Mouse (Mus musculus) cerebellum, adult 2 months (tissue): Measurements from ENCODE around the gene Zbtb40. TPM values are rescaled to one million over a fixed set of nuclear protein-coding genes. Genes with fewer than 3 reads are reported as not detected.
A peak's percentile ranks its signal among the peaks of the same experiment; 100 is the strongest.

Experiments used
- DNase-seq, 2 experiments: peaks; one replicate each; pipeline ENCODE4 v3.0.0; 2021
- H3K27ac ChIP-seq: fragments of 200-500 bp; 2 replicates; pipeline ENCODE4 v1.5.1; 2012; ENCODE audit warnings: low read length, control low read depth, inconsistent platforms; ENCODE audit not compliant: insufficient read depth
- H3K27me3 ChIP-seq: fragments of 200-500 bp; 2 replicates; pipeline ENCODE4 v1.6.1; 2012; ENCODE audit warnings: inconsistent platforms, mild to moderate bottlenecking, low read length, moderate library complexity; ENCODE audit not compliant: control insufficient read depth, insufficient read depth
- H3K4me1 ChIP-seq: fragments of 200-500 bp; 2 replicates; pipeline ENCODE4 v1.6.1; 2011; ENCODE audit warnings: low read length; ENCODE audit not compliant: control insufficient read depth, insufficient read depth
- H3K4me3 ChIP-seq: fragments of 200-500 bp; replicated peaks from 2 replicates; pipeline ENCODE3; 2011; ENCODE audit warnings: mild to moderate bottlenecking, low read depth, low read length, control low read depth; ENCODE audit not compliant: insufficient read depth
- CTCF ChIP-seq: fragments of 200-500 bp; IDR thresholded peaks from 2 replicates; pipeline ENCODE4 v1.5.1; 2011; ENCODE audit warnings: low read depth, mild to moderate bottlenecking, control low read depth, low read length, moderate library complexity, borderline replicate concordance; ENCODE audit not compliant: insufficient read depth
- POLR2A ChIP-seq: fragments of 200-500 bp; IDR thresholded peaks from 2 replicates; pipeline ENCODE4 v1.6.1; 2011; ENCODE audit warnings: low read length, control low read depth, borderline replicate concordance; ENCODE audit not compliant: insufficient read depth
- WGBS: fragments of 180-500 bp; shearing (Covaris S2); methylation state at CpG from one replicate; pipeline ENCODE4 v1.1.7; 2018; 5-methylcytosine and 5-hydroxymethylcytosine counted together
- polyA plus RNA-seq: library from polyadenylated mRNA; depleted of rRNA; stranded (reverse); fragments of >200 nt; gene quantifications from 2 replicates; pipeline ENCODE4 v1.2.3, GENCODE M21; 2012

Zbtb40 gene
- polyA plus RNA-seq, 1 experiment: 10.2 TPM

GRCm38 (mm10) chr4:136996933-136997332 lies 51.7 kb downstream of the Zbtb40 start:
- Histone ChIP-seq H3K4me1 (peaks cover 43% of the 10 kb centered on the region), H3K27ac (no peak overlapping the region), H3K4me3 (no peak overlapping the region), H3K27me3 (no peaks in the 10 kb centered on the region)
- TF ChIP-seq CTCF: no peak
- no peak for TF ChIP-seq POLR2A
- peak in 1 of 2 experiments; percentile 34 for DNase-seq
- WGBS: 52% methylated on average over 7 of the region's 7 CpGs

GRCm38 (mm10) chr4:136995361-136995760 lies 53.2 kb downstream of the Zbtb40 start:
- Histone ChIP-seq H3K4me3 (no peak overlapping the region), H3K4me1 (peaks cover 38% of the 10 kb centered on the region), H3K27ac (no peak overlapping the region), H3K27me3 (no peaks in the 10 kb centered on the region)
- WGBS: 52% methylated on average over 14 of the region's 14 CpGs
- DNase-seq: peak; percentile 74 to 79
- TF ChIP-seq CTCF (no peak), POLR2A (no peak)

- Histone ChIP-seq H3K4me3 (no peak overlapping the region), H3K27me3 (no peaks in the 10 kb centered on the region), H3K4me1 (peaks cover 19% of the 10 kb centered on the region), H3K27ac (no peak overlapping the region)
- DNase-seq: peak; percentile 23 to 30
- WGBS: 49% methylated on average over 9 of the region's 9 CpGs
- TF ChIP-seq POLR2A (no peak), CTCF (no peak)
Observed at GRCm38 (mm10) chr4:136981993-136982695, 66.5 kb downstream of the Zbtb40 start.

DNA sequence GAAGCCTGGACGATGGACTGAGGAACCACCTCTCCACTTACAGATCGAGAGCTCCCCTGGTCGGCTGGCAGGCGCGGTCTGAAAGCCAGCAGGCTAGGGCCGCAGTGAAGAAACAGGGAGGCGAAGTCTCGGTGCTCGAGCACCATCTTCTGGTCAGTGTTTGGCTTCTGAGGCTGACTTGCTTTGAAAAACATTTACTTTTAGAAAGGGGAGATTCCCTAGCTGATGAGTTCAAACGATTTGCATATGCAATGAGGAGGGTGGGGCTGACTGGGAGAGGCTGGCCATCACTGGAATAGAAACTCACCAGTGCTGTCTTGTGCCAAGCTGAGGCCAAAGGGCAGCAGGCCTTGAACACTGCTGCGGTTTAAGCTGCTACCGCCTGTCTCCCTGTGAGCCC lies 67.3 kb downstream of the Zbtb40 start:
- 14% methylated on average over 12 of the region's 12 CpGs for WGBS
- DNase-seq: peak; percentile 74 to 76

DNA sequence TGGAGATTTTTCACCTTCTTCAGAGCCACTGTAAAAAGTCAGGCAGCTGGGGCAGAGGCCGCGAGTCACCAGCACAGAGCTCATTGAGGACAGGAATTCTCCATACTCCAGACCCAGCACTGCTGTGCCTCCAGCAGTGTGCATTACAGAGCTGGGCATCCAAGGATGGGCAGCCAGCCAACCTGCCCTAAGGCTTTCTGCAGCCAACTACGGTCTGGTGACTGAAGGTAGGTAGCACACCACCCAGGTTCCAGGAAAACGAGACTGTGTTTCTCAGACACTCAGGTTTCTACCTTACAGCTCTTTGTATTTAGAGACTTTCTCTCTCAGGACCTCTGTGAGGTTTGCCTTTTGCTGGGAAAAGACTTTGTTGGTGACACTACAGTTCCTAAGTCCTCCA lies 67.7 kb downstream of the Zbtb40 start:
- H3K4me3 ChIP-seq: no peak overlapping the region
- peak; percentile 46 to 56 for DNase-seq
- no peaks in the 10 kb centered on the region for H3K27me3 ChIP-seq
- H3K27ac ChIP-seq: no peak overlapping the region
- no peak for TF ChIP-seq CTCF
- no peak for TF ChIP-seq POLR2A
- H3K4me1 ChIP-seq: peaks cover 19% of the 10 kb centered on the region
- WGBS: 37% methylated on average over 4 of the region's 4 CpGs

More for the DNA sequence above, 67.3 kb downstream of the Zbtb40 start:
- H3K27ac ChIP-seq: no peak overlapping the region
- peaks cover 19% of the 10 kb centered on the region for H3K4me1 ChIP-seq
- TF ChIP-seq CTCF: peak; percentile 82
- no peak for TF ChIP-seq POLR2A
- no peak overlapping the region for H3K4me3 ChIP-seq
- H3K27me3 ChIP-seq: no peaks in the 10 kb centered on the region

- TF ChIP-seq POLR2A (no peak), CTCF (no peak)
- 72% methylated on average over 8 of the region's 8 CpGs for WGBS
- Histone ChIP-seq H3K27me3 (no peaks in the 10 kb centered on the region), H3K27ac (no peak overlapping the region), H3K4me3 (no peak overlapping the region), H3K4me1 (peaks cover 12% of the 10 kb centered on the region)
- DNase-seq: no peak
Observed at GRCm38 (mm10) chr4:136977244-136977643, 71.4 kb downstream of the Zbtb40 start.

DNA sequence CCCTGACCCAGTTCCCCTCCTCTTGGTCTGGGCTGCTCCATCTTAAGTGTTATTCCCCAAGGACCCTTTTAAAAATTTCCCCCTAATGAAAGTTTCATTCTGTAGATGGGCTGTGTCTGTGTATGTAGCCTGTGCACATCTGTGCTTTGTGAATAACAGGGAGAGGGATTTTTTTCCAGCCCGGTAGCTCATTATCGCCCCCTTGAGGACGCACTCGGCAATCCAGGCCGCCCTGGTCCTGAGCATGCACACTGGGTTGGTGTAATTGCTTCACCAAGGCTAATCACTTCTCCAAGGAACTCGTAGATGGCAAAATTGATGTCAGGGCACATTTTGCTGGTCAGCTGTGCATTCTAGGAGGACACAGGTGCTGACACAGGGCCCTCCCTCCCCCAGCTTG lies 77.7 kb downstream of the Zbtb40 start:
- no peak overlapping the region for H3K27ac ChIP-seq
- TF ChIP-seq CTCF (peak; percentile 66), POLR2A (no peak)
- H3K27me3 ChIP-seq: no peaks in the 10 kb centered on the region
- no peak overlapping the region for H3K4me3 ChIP-seq
- peak; percentile 37 to 63 for DNase-seq
- WGBS: 15% methylated on average over 6 of the region's 6 CpGs
- H3K4me1 ChIP-seq: no peaks in the 10 kb centered on the region

DNA sequence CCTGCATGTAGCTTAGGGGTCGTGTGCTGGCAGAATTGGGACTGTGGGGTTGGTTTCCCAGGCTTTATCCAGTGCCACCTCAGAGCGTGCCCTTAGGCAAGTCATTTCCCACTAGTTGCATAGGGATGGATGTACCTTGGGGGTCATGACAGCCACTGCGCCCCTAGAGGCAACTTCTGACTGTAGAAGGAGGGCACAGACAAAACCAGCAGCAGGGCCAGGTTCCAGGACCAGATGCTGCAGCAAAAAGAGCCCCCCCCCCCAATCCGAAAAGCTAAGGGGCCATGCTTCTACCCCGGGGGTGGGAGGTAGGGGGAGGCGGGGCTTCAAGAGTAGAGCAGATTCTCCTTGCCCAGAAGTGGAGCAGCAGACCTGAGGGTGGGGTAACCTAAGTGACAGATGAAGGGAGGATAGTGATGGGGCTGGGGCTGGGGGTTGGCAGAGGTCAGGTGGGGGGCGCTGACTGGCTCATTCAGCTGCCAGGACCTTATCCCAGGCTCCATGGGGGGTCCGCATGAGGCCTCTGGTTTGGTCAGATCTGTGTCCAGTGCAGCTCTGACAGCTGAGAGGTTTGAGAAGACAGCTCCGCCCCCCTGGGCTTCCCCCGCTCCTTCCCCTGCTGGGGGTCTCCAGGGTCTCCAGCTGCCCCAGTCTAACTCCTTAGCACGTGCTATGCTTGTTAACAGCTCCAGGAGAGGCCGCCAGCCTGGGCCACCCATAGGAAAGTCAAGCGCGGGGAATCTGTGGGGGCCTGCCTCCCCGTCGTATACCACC lies 78.9 kb downstream of the Zbtb40 start:
- Histone ChIP-seq H3K27me3 (no peaks in the 10 kb centered on the region), H3K27ac (no peak overlapping the region), H3K4me3 (no peak overlapping the region), H3K4me1 (no peaks in the 10 kb centered on the region)
- no peak for TF ChIP-seq POLR2A
- TF ChIP-seq CTCF: 0 out of 2 replicates have a peak, but pooled peaks have one; percentile 4
- DNase-seq: no peak
- 36% methylated on average over 16 of the region's 16 CpGs for WGBS
